ENCODE assay signal across 7 mouse cellular contexts in genomic region chr4:148626623-148627185, GRCm38 (mm10). TPM values are rescaled to one million over a fixed set of nuclear protein-coding genes. Genes with fewer than 3 reads are reported as not detected.
A peak's percentile ranks its signal among the peaks of the same experiment; 100 is the strongest.
DNase-seq lines count a peak whose midpoint lies in the region; ATAC-seq and TF ChIP-seq lines count a peak whose summit lies in the region.

Tardbp (minus strand) TSS chr4:148627019.

- peak; percentile 97 for TF ChIP-seq POLR2A in kidney, adult 2 months (IDR thresholded peaks at IDR 0.05; ENCODE audit: low read depth, low read length)
- TF ChIP-seq POLR2A in spleen, adult 2 months (IDR thresholded peaks at IDR 0.05; ENCODE audit: low read depth, low read length): peak; percentile 97

- no peak for TF ChIP-seq CTCF in kidney, adult 2 months (conservative IDR thresholded peaks at IDR 0.05; ENCODE audit: insufficient read depth, insufficient read length, low read depth, low read length)
- no peak for TF ChIP-seq CTCF in spleen, adult 2 months (IDR thresholded peaks at IDR 0.05; ENCODE audit: extremely low read depth, insufficient read depth, insufficient read length, insufficient replicate concordance)

- H3K36me3 ChIP-seq in embryonic facial prominence, embryonic 12.5 days: peaks cover 35% of the 10 kb centered on the region
- H3K36me3 ChIP-seq in kidney, adult 2 months (ENCODE audit: control insufficient read depth, insufficient read depth, low read length): peaks cover 8% of the 10 kb centered on the region
- peaks cover 35% of the 10 kb centered on the region for H3K36me3 ChIP-seq in limb, embryonic 12.5 days
- H3K36me3 ChIP-seq in midbrain, embryonic 15.5 days (replicated peaks): peaks cover 21% of the 10 kb centered on the region
- H3K36me3 ChIP-seq in spleen, adult 2 months (ENCODE audit: control insufficient read depth, insufficient read depth, low read length): peaks cover 19% of the 10 kb centered on the region

- peak; percentile 98 for DNase-seq in adrenal gland, postnatal 25 days
- peak; percentile 96 to 97 for DNase-seq in heart, adult 18-20 months
- peak; percentile 98 for DNase-seq in kidney, adult 2 months
- peak; percentile 92 to 97 for DNase-seq in spleen, adult 2 months (ENCODE audit: low read depth in 1 of 2, low spot score in 2 of 2)

- peak within 1 kb of the TSS; percentile 100 for H3K9ac ChIP-seq in embryonic facial prominence, embryonic 12.5 days
- peak within 1 kb of the TSS; percentile 100 for H3K9ac ChIP-seq in limb, embryonic 12.5 days (replicated peaks)
- H3K9ac ChIP-seq in midbrain, embryonic 15.5 days: peak within 1 kb of the TSS; percentile 96

- WGBS in embryonic facial prominence, embryonic 12.5 days: 1% methylated on average over 51 of the region's 51 CpGs
- WGBS in kidney, adult 2 months: under 1% methylated on average over 51 of the region's 51 CpGs
- under 1% methylated on average over 51 of the region's 51 CpGs for WGBS in limb, embryonic 12.5 days
- under 1% methylated on average over 51 of the region's 51 CpGs for WGBS in midbrain, embryonic 15.5 days
- WGBS in spleen, adult 2 months: under 1% methylated on average over 51 of the region's 51 CpGs

- H3K27ac ChIP-seq in embryonic facial prominence, embryonic 12.5 days: peak within 1 kb of the TSS; percentile 97
- peak within 1 kb of the TSS; percentile 96 for H3K27ac ChIP-seq in kidney, adult 2 months (ENCODE audit: insufficient read depth, low read depth, low read length)
- H3K27ac ChIP-seq in limb, embryonic 12.5 days: peak within 1 kb of the TSS; percentile 98
- peak within 1 kb of the TSS; percentile 93 for H3K27ac ChIP-seq in midbrain, embryonic 15.5 days
- peak within 1 kb of the TSS; percentile 97 for H3K27ac ChIP-seq in spleen, adult 2 months (ENCODE audit: insufficient read depth, low read length)

- peak within 1 kb of the TSS; percentile 98 for H3K4me3 ChIP-seq in embryonic facial prominence, embryonic 12.5 days
- H3K4me3 ChIP-seq in kidney, adult 2 months (ENCODE audit: insufficient read depth, low read depth, low read length): peak within 1 kb of the TSS; percentile 94
- peak within 1 kb of the TSS; percentile 99 for H3K4me3 ChIP-seq in limb, embryonic 12.5 days (replicated peaks)
- peak within 1 kb of the TSS; percentile 84 for H3K4me3 ChIP-seq in midbrain, embryonic 15.5 days
- peak within 1 kb of the TSS; percentile 97 for H3K4me3 ChIP-seq in spleen, adult 2 months (ENCODE audit: extremely low read depth, insufficient read depth, insufficient read length)

- peaks cover 10% of the 10 kb centered on the region for H3K4me1 ChIP-seq in embryonic facial prominence, embryonic 12.5 days
- peaks cover 12% of the 10 kb centered on the region; the same call in 1 of the 2 replicates for H3K4me1 ChIP-seq in kidney, adult 2 months (ENCODE audit: control insufficient read depth, insufficient read depth, low read length)
- peaks cover 17% of the 10 kb centered on the region for H3K4me1 ChIP-seq in limb, embryonic 12.5 days (replicated peaks)
- peaks cover 28% of the 10 kb centered on the region for H3K4me1 ChIP-seq in midbrain, embryonic 15.5 days
- peaks cover 3% of the 10 kb centered on the region; the same call in 1 of the 2 replicates for H3K4me1 ChIP-seq in spleen, adult 2 months (ENCODE audit: control insufficient read depth, insufficient read depth, insufficient read length)

- no peaks in the 10 kb centered on the region for H3K27me3 ChIP-seq in embryonic facial prominence, embryonic 12.5 days
- H3K27me3 ChIP-seq in kidney, adult 2 months (replicated peaks; ENCODE audit: control insufficient read depth, insufficient read depth, low read length): no peaks in the 10 kb centered on the region
- no peaks in the 10 kb centered on the region for H3K27me3 ChIP-seq in limb, embryonic 12.5 days
- no peaks in the 10 kb centered on the region for H3K27me3 ChIP-seq in midbrain, embryonic 15.5 days (replicated peaks)
- no peaks in the 10 kb centered on the region for H3K27me3 ChIP-seq in spleen, adult 2 months (ENCODE audit: control insufficient read depth, insufficient read depth, low read length)

- H3K9me3 ChIP-seq in embryonic facial prominence, embryonic 12.5 days: no peaks in the 10 kb centered on the region
- no peaks in the 10 kb centered on the region for H3K9me3 ChIP-seq in limb, embryonic 12.5 days
- no peaks in the 10 kb centered on the region for H3K9me3 ChIP-seq in midbrain, embryonic 15.5 days

- peak; percentile 93 for ATAC-seq in embryonic facial prominence, embryonic 12.5 days (ENCODE audit: insufficient number of reproducible peaks, insufficient read depth, low FRiP score, low TSS enrichment)
- ATAC-seq in limb, embryonic 12.5 days (ENCODE audit: insufficient number of reproducible peaks, insufficient read depth, low FRiP score, low TSS enrichment, low read depth): peak; percentile 93
- ATAC-seq in midbrain, embryonic 15.5 days (replicated peaks): peak; percentile 96

- H3K4me2 ChIP-seq in embryonic facial prominence, embryonic 12.5 days (replicated peaks): peak within 1 kb of the TSS; percentile 77
- peak within 1 kb of the TSS; percentile 82 for H3K4me2 ChIP-seq in limb, embryonic 12.5 days
- H3K4me2 ChIP-seq in midbrain, embryonic 15.5 days: peak within 1 kb of the TSS; percentile 83

RNA-seq across cellular contexts. Expression of gene Tardbp, which starts in this region (rescaled TPM):
- total RNA-seq in adrenal gland, postnatal 25 days (2021): 282 and 318 TPM in 2 replicates
- 362 and 375 TPM in 2 replicates for polyA plus RNA-seq in embryonic facial prominence, embryonic 12.5 days (2016; fragmentation: Nextera tagmentation; extraction: Ambion mirVana)
- total RNA-seq in heart, adult 18-20 months (2021): 100 to 1,000 TPM; 125 to 126 TPM
- polyA plus RNA-seq in kidney, adult 2 months (2012; rRNA removed): 67.3 and 93.3 TPM in 2 replicates
- 398 and 416 TPM in 2 replicates for polyA plus RNA-seq in limb, embryonic 12.5 days (2016; fragmentation: Nextera tagmentation; extraction: Ambion mirVana)
- 182 and 185 TPM in 2 replicates for polyA plus RNA-seq in midbrain, embryonic 15.5 days (2015; fragmentation: Nextera tagmentation; extraction: Ambion mirVana)
- 49.8 and 57.0 TPM in 2 replicates for polyA plus RNA-seq in spleen, adult 2 months (2012; rRNA removed)

Comparison
In these comparisons a context has a peak if more than half of its experiments do, and no peak if none do; other contexts are left out.
1. Peak in every context shown above with its lines: DNase-seq, ATAC-seq, H3K4me3 ChIP-seq and H3K27ac ChIP-seq.